Mouse (Mus musculus): ENCODE data around the gene Mug2.
"Not testable (repeated sequence)": the region's sequence is repeated elsewhere in the genome, so short reads cannot be mapped to it uniquely, and the experiment has no call there.

Mug2 gene

DNA sequence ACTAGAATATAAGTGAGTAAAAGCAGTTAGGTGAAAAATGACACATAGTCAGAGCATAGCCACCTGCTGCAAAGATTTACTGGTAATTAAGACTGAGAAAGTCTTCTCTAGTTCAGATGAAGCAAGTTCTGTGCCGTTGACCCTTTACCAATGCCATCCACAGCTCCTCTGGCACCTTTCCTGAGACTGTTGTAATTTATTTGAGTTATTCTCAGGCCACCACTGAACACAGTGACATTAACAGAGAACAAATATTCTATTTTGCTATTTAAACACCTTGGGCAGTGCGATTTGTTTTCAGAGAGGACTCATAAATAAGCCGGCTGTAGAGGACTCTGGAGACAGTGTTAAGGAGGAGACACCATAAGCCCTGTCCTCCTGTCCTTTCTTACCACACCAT is at the start of gene Mug2:
Gene Mug2, plus strand, starts transcription at position 301 of the 400 bp plus-strand sequence.
- not testable (repeated sequence) for DNase-seq (ENCODE audit: low spot score in 2 of 2)

DNA sequence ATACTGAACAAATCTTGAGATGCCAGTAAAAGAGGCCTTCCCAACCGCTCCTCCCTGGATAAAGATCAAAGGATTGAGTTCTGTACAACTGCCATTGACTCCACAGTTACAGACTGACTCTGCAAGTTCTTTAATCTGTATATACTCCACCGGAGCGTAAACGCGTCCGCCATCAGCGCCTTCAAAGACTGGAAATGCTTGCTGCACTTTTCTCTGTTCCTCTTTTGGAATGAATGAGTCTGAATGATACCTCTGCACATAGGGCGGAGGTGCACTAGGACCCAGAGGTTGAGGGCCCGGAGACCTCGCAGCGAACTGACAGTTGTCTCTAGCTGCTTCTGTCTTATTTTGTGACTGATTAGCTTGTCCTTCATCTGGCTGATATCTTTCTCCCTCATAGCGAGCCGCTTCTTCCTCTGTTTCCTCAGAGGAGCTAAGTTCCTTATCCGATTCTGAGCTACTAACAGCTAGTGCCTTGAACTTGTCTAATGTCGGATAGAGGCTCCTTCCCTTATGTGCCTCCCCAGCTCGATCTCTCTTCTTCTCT is 48.7 kb upstream of the Mug2 start:
- not testable (repeated sequence) for DNase-seq (ENCODE audit: low spot score in 2 of 2)

DNA sequence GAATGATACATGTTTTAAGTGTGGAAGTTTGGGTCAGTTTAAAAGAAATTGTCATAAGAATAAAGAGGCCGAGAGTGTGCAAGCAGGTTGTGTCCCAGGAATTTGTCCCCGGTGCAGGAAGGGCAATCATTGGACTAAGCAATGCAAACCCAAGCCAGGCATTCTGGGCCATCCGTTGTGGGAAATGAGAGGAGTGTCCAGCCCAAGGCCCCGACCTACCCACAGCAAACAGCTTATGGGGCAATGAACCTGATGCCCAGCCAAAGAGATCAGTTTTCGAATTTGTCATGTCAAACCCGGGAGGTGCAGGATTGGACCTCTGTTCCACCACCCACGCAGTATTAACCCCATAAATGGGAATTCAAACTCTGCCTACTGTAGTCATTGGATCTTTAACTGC is 30.9 kb upstream of the Mug2 start:
- DNase-seq (ENCODE audit: low spot score in 2 of 2) = no peak

DNA sequence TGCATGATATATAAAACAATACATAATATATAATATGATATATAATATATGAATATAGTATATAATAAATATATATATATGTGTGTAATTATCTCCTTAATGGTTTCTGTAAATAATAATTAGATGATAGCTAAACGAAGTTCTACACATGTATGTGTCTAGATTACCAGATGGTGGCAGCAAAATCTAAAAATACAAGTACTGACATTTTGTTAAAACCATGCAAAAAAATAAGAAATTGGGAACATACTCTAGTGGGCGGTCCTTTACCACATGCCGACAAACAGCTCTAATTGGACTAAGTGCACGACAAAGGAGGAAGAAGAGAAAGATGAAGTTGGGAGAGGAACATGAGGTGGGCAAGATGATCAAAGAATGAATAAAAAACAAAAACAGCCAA is 94.3 kb downstream of the Mug2 start:
- no peak for DNase-seq (ENCODE audit: low spot score in 2 of 2)

GRCm38 (mm10) chr6:122101671-122102070 is 95.1 kb downstream of the Mug2 start:
- DNase-seq (ENCODE audit: low spot score in 2 of 2) = no peak

DNA sequence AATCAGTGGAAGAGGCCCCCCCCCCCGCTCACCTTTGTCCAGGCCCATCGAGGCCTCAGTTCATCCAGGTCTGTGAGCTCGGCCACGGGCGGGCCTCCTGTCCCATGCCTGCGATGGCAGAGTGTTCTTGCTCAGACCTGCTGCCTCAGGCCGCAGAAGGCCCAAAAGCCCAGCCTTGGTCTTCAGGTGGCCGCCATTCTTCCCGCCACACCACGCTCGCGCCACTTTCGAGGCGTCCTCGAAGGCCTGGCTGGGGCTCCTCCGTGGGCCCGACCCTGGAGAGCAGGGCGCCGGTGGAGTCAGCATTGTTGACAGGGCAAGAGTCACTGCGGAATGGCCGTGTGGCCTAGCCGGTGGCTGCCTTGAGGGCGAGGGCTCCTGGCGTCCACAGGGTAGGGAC is 110.4 kb downstream of the Mug2 start:
- DNase-seq (ENCODE audit: low spot score in 2 of 2) = no peak

- no peak for DNase-seq (ENCODE audit: low spot score in 2 of 2)
These were observed 123.0 kb downstream of the Mug2 start for GRCm38 (mm10) chr6:122129521-122129920.
